Mouse (Mus musculus) ES-Bruce4 (cell line): Measurements from ENCODE around the gene Arntl2.

Experiments
- CTCF ChIP-seq: IDR thresholded peaks from one replicate; pipeline ENCODE4 v1.8.1; 2011; ENCODE audit warnings: low read depth, low read length
- EP300 ChIP-seq: IDR thresholded peaks from 2 replicates; pipeline ENCODE4 v1.6.1; 2011; ENCODE audit warnings: low read depth, low read length; ENCODE audit not compliant: insufficient read depth
- POLR2A ChIP-seq: IDR thresholded peaks from one replicate; pipeline ENCODE4 v1.8.1; 2011; ENCODE audit warnings: low read length; ENCODE audit not compliant: insufficient read depth

DNA sequence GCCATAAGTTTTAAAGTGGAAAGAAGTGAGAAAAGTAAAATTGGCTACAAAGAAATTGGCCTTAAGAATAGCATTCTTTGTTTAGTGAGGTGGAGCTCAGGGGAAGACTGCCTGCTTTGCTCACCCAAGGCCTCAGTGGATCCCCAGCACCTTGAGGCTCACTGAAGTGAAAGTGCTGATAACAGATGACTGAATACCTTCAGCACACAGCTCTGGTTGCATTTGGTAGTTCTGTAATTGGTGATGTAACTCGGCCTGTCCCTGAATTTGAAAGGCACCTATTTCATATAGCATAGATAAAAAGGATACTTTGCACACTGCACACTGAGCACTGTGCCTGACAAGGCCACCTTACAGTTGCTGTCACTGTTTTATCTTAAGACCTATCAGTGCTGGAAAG, 47.6 kb upstream of the Arntl2 start:
- no peak for TF ChIP-seq CTCF
- no peak for TF ChIP-seq EP300
- no peak for TF ChIP-seq POLR2A
